9 mouse cellular contexts compared by ENCODE assay signal in the genomic region with DNA sequence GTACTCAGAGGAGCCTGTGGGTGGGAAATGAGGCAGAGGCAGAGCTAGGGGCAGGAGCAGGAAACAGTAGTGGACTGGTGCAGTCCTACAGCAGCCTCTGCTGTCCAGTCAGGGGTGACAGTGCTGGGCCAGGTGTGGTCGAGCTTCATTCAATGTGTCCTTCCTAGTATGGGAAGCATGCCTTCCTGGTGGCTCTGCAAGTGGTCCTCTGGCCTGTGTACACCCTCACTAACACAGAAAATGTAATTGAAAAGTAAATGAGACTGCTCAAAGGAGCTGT. TPM values are rescaled to one million over a fixed set of nuclear protein-coding genes. Genes with fewer than 3 reads are reported as not detected.
DNase-seq lines count a peak whose midpoint lies in the region; ATAC-seq and TF ChIP-seq lines count a peak whose summit lies in the region.
"Had no signal": no experiment of that assay in that cellular context is flagged by ENCODE, and none has a peak within 500 bp of the region (broad histone marks: within the 10 kb centered on the region; RNA-seq: fewer than 3 reads in every experiment).

No protein-coding gene starts in this region.

- peaks cover 69% of the 10 kb centered on the region for H3K4me1 ChIP-seq in hindbrain, embryonic 13.5 days (replicated peaks)
- H3K4me1 ChIP-seq in hindbrain, embryonic 16.5 days (ENCODE audit: control insufficient read depth, insufficient read depth, low read depth, low read length), result peaks cover 36% of the 10 kb centered on the region
- peaks cover 34% of the 10 kb centered on the region for H3K4me1 ChIP-seq in spleen, adult 2 months (ENCODE audit: control insufficient read depth, insufficient read depth, insufficient read length)
- peaks cover 12% of the 10 kb centered on the region for H3K4me1 ChIP-seq in intestine, postnatal 0 days (replicated peaks; ENCODE audit: control insufficient read depth, insufficient read depth, low read length)
- H3K4me1 ChIP-seq in stomach, embryonic 15.5 days, result peaks cover 42% of the 10 kb centered on the region

- no peaks in the 10 kb centered on the region for H3K27me3 ChIP-seq in hindbrain, embryonic 13.5 days
- no peaks in the 10 kb centered on the region for H3K27me3 ChIP-seq in hindbrain, embryonic 16.5 days (replicated peaks; ENCODE audit: control insufficient read depth, insufficient read depth, low read length)
- H3K27me3 ChIP-seq in spleen, adult 2 months (ENCODE audit: control insufficient read depth, insufficient read depth, low read length), result no peaks in the 10 kb centered on the region
- H3K27me3 ChIP-seq in intestine, postnatal 0 days (replicated peaks; ENCODE audit: control insufficient read depth, insufficient read depth, low read length), result no peaks in the 10 kb centered on the region
- H3K27me3 ChIP-seq in stomach, embryonic 15.5 days (replicated peaks), result no peaks in the 10 kb centered on the region
- H3K27me3 ChIP-seq: Patski had no signal

- 73% methylated on average over 1 of the region's 1 CpGs for whole genome bisulfite sequencing in hindbrain, embryonic 13.5 days
- WGBS in hindbrain, embryonic 16.5 days, result 83% methylated on average over 1 of the region's 1 CpGs
- WGBS in spleen, adult 2 months, result 32% methylated on average over 1 of the region's 1 CpGs
- 27% methylated on average over 1 of the region's 1 CpGs for WGBS in intestine, postnatal 0 days
- 50% methylated on average over 1 of the region's 1 CpGs for WGBS in stomach, embryonic 15.5 days

- H3K9me3 ChIP-seq in hindbrain, embryonic 13.5 days, result no peaks in the 10 kb centered on the region
- no peaks in the 10 kb centered on the region for H3K9me3 ChIP-seq in hindbrain, embryonic 16.5 days (ENCODE audit: control insufficient read depth, low read length)
- no peaks in the 10 kb centered on the region for H3K9me3 ChIP-seq in intestine, postnatal 0 days (ENCODE audit: control insufficient read depth)
- no peaks in the 10 kb centered on the region for H3K9me3 ChIP-seq in stomach, embryonic 15.5 days

- H3K4me2 ChIP-seq in hindbrain, embryonic 13.5 days, result 0 out of 2 replicates have a peak overlapping the region, but pooled peaks have one; percentile 80
- no peak overlapping the region for H3K4me2 ChIP-seq in hindbrain, embryonic 16.5 days (ENCODE audit: low read length)
- H3K4me2 ChIP-seq in intestine, postnatal 0 days (replicated peaks; ENCODE audit: low read depth), result no peak overlapping the region
- H3K4me2 ChIP-seq in stomach, embryonic 15.5 days, result no peak overlapping the region

- H3K4me3 ChIP-seq in hindbrain, embryonic 13.5 days, result no peak overlapping the region
- H3K4me3 ChIP-seq in hindbrain, embryonic 16.5 days (ENCODE audit: low read length), result no peak overlapping the region
- no peak overlapping the region for H3K4me3 ChIP-seq in spleen, adult 2 months (ENCODE audit: extremely low read depth, insufficient read depth, insufficient read length)
- H3K4me3 ChIP-seq in intestine, postnatal 0 days (ENCODE audit: low read depth, low read length), result no peak overlapping the region
- no peak overlapping the region for H3K4me3 ChIP-seq in stomach, embryonic 15.5 days (replicated peaks)

- H3K9ac ChIP-seq in hindbrain, embryonic 13.5 days, result peak overlapping the region; percentile 98; the same call in 1 of the 2 replicates
- no peak overlapping the region for H3K9ac ChIP-seq in hindbrain, embryonic 16.5 days (ENCODE audit: low read depth, low read length)
- H3K9ac ChIP-seq in intestine, postnatal 0 days (ENCODE audit: low read depth, low read length), result peak overlapping the region; percentile 22; the same call in 1 of the 2 replicates
- no peak overlapping the region for H3K9ac ChIP-seq in stomach, embryonic 15.5 days

- DNase-seq in spleen, adult 2 months (ENCODE audit: low read depth in 1 of 2, low spot score in 2 of 2), result no peak
- DNase-seq in spleen, postnatal 10 days (ENCODE audit: low spot score in 2 of 2), result no peak
- DNase-seq in layer of hippocampus, adult 8-10 months (ENCODE audit: low spot score in 2 of 2), result no peak
- DNase-seq: thymus, postnatal 4 days had no signal

- TF ChIP-seq CTCF in spleen, adult 2 months (IDR thresholded peaks at IDR 0.05; ENCODE audit: extremely low read depth, insufficient read depth, insufficient read length, insufficient replicate concordance), result no peak
- TF ChIP-seq CTCF in intestine, postnatal 0 days (IDR thresholded peaks at IDR 0.05; ENCODE audit: low read depth), result peak; percentile 51

- no peak for ATAC-seq in hindbrain, embryonic 13.5 days (ENCODE audit: low FRiP score)
- no peak for ATAC-seq in hindbrain, embryonic 16.5 days
- ATAC-seq in intestine, postnatal 0 days, result no peak
- no peak for ATAC-seq in stomach, embryonic 15.5 days (ENCODE audit: insufficient read depth, low FRiP score, low read depth)
- ATAC-seq: Patski had no signal

- no peak for TF ChIP-seq POLR2A in spleen, adult 2 months (IDR thresholded peaks at IDR 0.05; ENCODE audit: low read depth, low read length)

- peaks cover 9% of the 10 kb centered on the region; the same call in 1 of the 2 replicates for H3K36me3 ChIP-seq in hindbrain, embryonic 13.5 days
- H3K36me3 ChIP-seq in hindbrain, embryonic 16.5 days (ENCODE audit: control insufficient read depth, insufficient read depth, low read length), result no peaks in the 10 kb centered on the region
- peaks cover 8% of the 10 kb centered on the region for H3K36me3 ChIP-seq in spleen, adult 2 months (ENCODE audit: control insufficient read depth, insufficient read depth, low read length)
- H3K36me3 ChIP-seq in intestine, postnatal 0 days (ENCODE audit: control insufficient read depth, insufficient read depth), result peaks cover 7% of the 10 kb centered on the region; the same call in 1 of the 2 replicates
- no peaks in the 10 kb centered on the region for H3K36me3 ChIP-seq in stomach, embryonic 15.5 days

- H3K27ac ChIP-seq in hindbrain, embryonic 13.5 days, result peak overlapping the region; percentile 52
- no peak overlapping the region for H3K27ac ChIP-seq in hindbrain, embryonic 16.5 days (ENCODE audit: low read depth, low read length)
- peak overlapping the region; percentile 27; the same call in 1 of the 2 replicates for H3K27ac ChIP-seq in spleen, adult 2 months (ENCODE audit: insufficient read depth, low read length)
- H3K27ac ChIP-seq in intestine, postnatal 0 days (ENCODE audit: low read depth, low read length), result peak overlapping the region; percentile 75
- H3K27ac ChIP-seq in stomach, embryonic 15.5 days, result peak overlapping the region; percentile 55; the same call in 1 of the 2 replicates

RNA-seq across cellular contexts. Expression of a gene that starts 3.6 kb away (rescaled TPM):
- 9.0 and 9.1 TPM in 2 replicates for polyA plus RNA-seq in hindbrain, embryonic 13.5 days (2015; fragmentation: Nextera tagmentation; extraction: Ambion mirVana)
- polyA plus RNA-seq in hindbrain, embryonic 16.5 days (2015; fragmentation: Nextera tagmentation; extraction: Ambion mirVana), result 7.3 and 8.4 TPM in 2 replicates
- polyA plus RNA-seq in spleen, adult 2 months (2012; rRNA removed), result 25.2 and 31.8 TPM in 2 replicates
- 5.3 and 5.8 TPM in 2 replicates for polyA plus RNA-seq in intestine, postnatal 0 days (2015; fragmentation: Nextera tagmentation; extraction: Ambion mirVana)
- polyA plus RNA-seq in stomach, embryonic 15.5 days (2015; fragmentation: Nextera tagmentation; extraction: Ambion mirVana), result 3.9 and 4.5 TPM in 2 replicates
- total RNA-seq in layer of hippocampus, adult 8-10 months (2022), result 10 to 100 TPM; 33.0 to 41.6 (median 35.6) TPM

Comparison
In these comparisons a context has a peak if more than half of its experiments do, and no peak if none do; other contexts are left out.
1. H3K9ac ChIP-seq: peak in hindbrain, embryonic 13.5 days (single experiment) and intestine, postnatal 0 days (single experiment); none in hindbrain, embryonic 16.5 days (single experiment) and stomach, embryonic 15.5 days (single experiment).